Mouse (Mus musculus) small intestine, adult 2 months (tissue): ENCODE data around the gene Hes2.

Experiments
- CTCF ChIP-seq: fragments of 200-500 bp; IDR thresholded peaks from 2 replicates; pipeline ENCODE4 v1.5.1; 2012; ENCODE audit warnings: low read depth, mild to moderate bottlenecking, control low read depth, inconsistent platforms, low read length, moderate library complexity, mixed read lengths; ENCODE audit not compliant: insufficient replicate concordance, insufficient read length; ENCODE audit errors: extremely low read depth
- POLR2A ChIP-seq: fragments of 200-500 bp; IDR thresholded peaks from 2 replicates; pipeline ENCODE4 v1.6.1; 2012; ENCODE audit warnings: low read depth, mild to moderate bottlenecking, control low read depth, inconsistent platforms, low read length, moderate library complexity

DNA sequence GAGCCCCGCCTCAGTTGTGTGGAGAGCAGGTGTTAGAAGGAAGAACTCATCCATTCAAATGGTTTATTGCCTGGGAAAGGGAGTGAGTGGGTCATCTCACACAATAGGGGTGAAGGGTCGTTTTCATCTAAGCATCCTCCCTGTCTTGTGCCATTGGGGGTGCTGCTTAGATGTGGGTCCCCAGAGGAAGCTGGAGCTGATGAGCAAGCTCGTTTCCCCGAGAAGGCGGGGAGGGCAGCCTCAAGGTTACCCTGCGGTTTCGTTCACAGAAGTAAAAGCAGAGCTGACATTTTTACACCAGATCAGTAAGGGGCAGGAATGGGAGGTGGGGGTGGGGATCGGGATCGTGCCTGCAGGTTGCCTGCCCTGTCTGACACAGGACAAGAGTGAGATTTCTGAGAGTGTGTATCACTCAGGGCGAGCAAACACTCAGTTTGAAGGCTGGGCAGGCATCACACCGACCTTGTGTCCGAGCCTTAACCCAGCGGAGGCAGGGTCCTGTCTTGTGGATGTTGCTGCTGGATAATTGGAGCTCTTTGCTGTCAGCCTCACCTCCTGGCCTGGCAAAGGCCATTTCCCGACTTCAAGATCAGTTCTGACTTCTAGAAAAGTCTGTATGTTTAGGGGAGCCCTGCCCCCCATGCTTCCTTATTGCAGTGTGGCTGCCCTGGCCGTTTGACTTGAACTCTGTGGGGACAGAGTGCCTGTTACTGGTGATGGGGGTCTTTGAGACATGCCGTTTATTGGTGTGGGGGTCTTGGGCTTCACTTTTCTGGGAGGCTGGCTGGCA is 20.4 kb downstream of the Hes2 start:
- TF ChIP-seq POLR2A (no peak), CTCF (no peak)
